Mouse (Mus musculus): ENCODE results near the gene Ppp2r1b.
"Not testable (repeated sequence)": the region's sequence is repeated elsewhere in the genome, so short reads cannot be mapped to it uniquely, and the experiment has no call there.

Ppp2r1b gene

GRCm38 (mm10) chr9:50845081-50845480 lies at the start of gene Ppp2r1b:
TSS of gene Ppp2r1b (plus strand) at chr9:50845301.
- no peak for DNase-seq (ENCODE audit: low spot score in 2 of 2)

- no peak for DNase-seq (ENCODE audit: low spot score in 2 of 2)
Measured at GRCm38 (mm10) chr9:50796776-50797175, 48.3 kb upstream of the Ppp2r1b start.

GRCm38 (mm10) chr9:50797641-50798040 lies 47.5 kb upstream of the Ppp2r1b start:
- no peak for DNase-seq (ENCODE audit: low spot score in 2 of 2)

- DNase-seq (ENCODE audit: low spot score in 2 of 2): no peak
Measured at GRCm38 (mm10) chr9:50798368-50798767, 46.7 kb upstream of the Ppp2r1b start.

GRCm38 (mm10) chr9:50800985-50801384 lies 44.1 kb upstream of the Ppp2r1b start:
- DNase-seq (ENCODE audit: low spot score in 2 of 2): peak in 1 of 2 experiments; percentile 50

- no peak for DNase-seq (ENCODE audit: low spot score in 2 of 2)
Measured at GRCm38 (mm10) chr9:50803055-50803671, 41.9 kb upstream of the Ppp2r1b start.

- no peak for DNase-seq (ENCODE audit: low spot score in 2 of 2)
Measured at GRCm38 (mm10) chr9:50808471-50808870, 36.6 kb upstream of the Ppp2r1b start.

- no peak for DNase-seq (ENCODE audit: low spot score in 2 of 2)
Measured at GRCm38 (mm10) chr9:50809146-50809545, 36.0 kb upstream of the Ppp2r1b start.

GRCm38 (mm10) chr9:50811187-50811586 lies 33.9 kb upstream of the Ppp2r1b start:
- DNase-seq (ENCODE audit: low spot score in 2 of 2): no peak

- DNase-seq (ENCODE audit: low spot score in 2 of 2): no peak
Measured at GRCm38 (mm10) chr9:50811746-50812145, 33.4 kb upstream of the Ppp2r1b start.

GRCm38 (mm10) chr9:50813796-50814195 lies 31.3 kb upstream of the Ppp2r1b start:
- DNase-seq (ENCODE audit: low spot score in 2 of 2): no peak

- no peak for DNase-seq (ENCODE audit: low spot score in 2 of 2)
Measured at GRCm38 (mm10) chr9:50815666-50816065, 29.4 kb upstream of the Ppp2r1b start.

- no peak for DNase-seq (ENCODE audit: low spot score in 2 of 2)
Measured at GRCm38 (mm10) chr9:50816512-50816911, 28.6 kb upstream of the Ppp2r1b start.

- no peak for DNase-seq (ENCODE audit: low spot score in 2 of 2)
Measured at GRCm38 (mm10) chr9:50818050-50818449, 27.1 kb upstream of the Ppp2r1b start.

- peak in 1 of 2 experiments; percentile 62 for DNase-seq (ENCODE audit: low spot score in 2 of 2)
Measured at GRCm38 (mm10) chr9:50819716-50820115, 25.4 kb upstream of the Ppp2r1b start.

GRCm38 (mm10) chr9:50821651-50822050 lies 23.4 kb upstream of the Ppp2r1b start:
- DNase-seq (ENCODE audit: low spot score in 2 of 2): no peak

GRCm38 (mm10) chr9:50822216-50822615 lies 22.9 kb upstream of the Ppp2r1b start:
- DNase-seq (ENCODE audit: low spot score in 2 of 2): no peak

GRCm38 (mm10) chr9:50823779-50824453 lies 21.2 kb upstream of the Ppp2r1b start:
- no peak for DNase-seq (ENCODE audit: low spot score in 2 of 2)

GRCm38 (mm10) chr9:50831514-50831913 lies 13.6 kb upstream of the Ppp2r1b start:
- DNase-seq (ENCODE audit: low spot score in 2 of 2): no peak

- DNase-seq (ENCODE audit: low spot score in 2 of 2): no peak
Measured at GRCm38 (mm10) chr9:50832162-50832561, 12.9 kb upstream of the Ppp2r1b start.

GRCm38 (mm10) chr9:50832582-50832981 lies 12.5 kb upstream of the Ppp2r1b start:
- not testable (repeated sequence) for DNase-seq (ENCODE audit: low spot score in 2 of 2)

GRCm38 (mm10) chr9:50833786-50834185 lies 11.3 kb upstream of the Ppp2r1b start:
- no peak for DNase-seq (ENCODE audit: low spot score in 2 of 2)

GRCm38 (mm10) chr9:50835068-50835705 lies 9.9 kb upstream of the Ppp2r1b start:
- no peak for DNase-seq (ENCODE audit: low spot score in 2 of 2)
